In genomic region chr16:84919649-84920308, GRCm38 (mm10) we compare ENCODE assay signal across 13 mouse cellular contexts.
DNase-seq lines count a peak whose midpoint lies in the region; ATAC-seq and TF ChIP-seq lines count a peak whose summit lies in the region.
"Had no signal": no experiment of that assay in that cellular context is flagged by ENCODE, and none has a peak within 500 bp of the region (broad histone marks: within the 10 kb centered on the region; RNA-seq: fewer than 3 reads in every experiment).

No protein-coding gene starts in this region.

- H3K4me3 ChIP-seq in embryonic facial prominence, embryonic 12.5 days, result no peak overlapping the region
- no peak overlapping the region for H3K4me3 ChIP-seq in limb, embryonic 11.5 days (ENCODE audit: low read depth, low read length)
- H3K4me3 ChIP-seq: heart, embryonic 15.5 days had no signal

- 0 out of 2 replicates have a peak, but pooled peaks cover 8% of the 10 kb centered on the region for H3K4me1 ChIP-seq in embryonic facial prominence, embryonic 12.5 days
- no peaks in the 10 kb centered on the region for H3K4me1 ChIP-seq in limb, embryonic 11.5 days (ENCODE audit: control insufficient read depth, insufficient read depth, low read length)

- 16% methylated on average over 5 of the region's 5 CpGs for WGBS in embryonic facial prominence, embryonic 12.5 days
- 38% methylated on average over 5 of the region's 5 CpGs for WGBS in limb, embryonic 11.5 days

- no peaks in the 10 kb centered on the region for H3K36me3 ChIP-seq in embryonic facial prominence, embryonic 12.5 days
- H3K36me3 ChIP-seq in limb, embryonic 11.5 days (ENCODE audit: control insufficient read depth, insufficient read depth, low read length), result no peaks in the 10 kb centered on the region
- H3K36me3 ChIP-seq: heart, embryonic 15.5 days had no signal

- no peak for TF ChIP-seq CTCF in brain, embryonic 14.5 days (IDR thresholded peaks at IDR 0.05; ENCODE audit: borderline replicate concordance, extremely low read depth, insufficient read depth, insufficient read length)

- no peak for TF ChIP-seq POLR2A in brain, embryonic 14.5 days (IDR thresholded peaks at IDR 0.05; ENCODE audit: borderline replicate concordance, extremely low read depth, insufficient read depth, insufficient read length, poor library complexity, severe bottlenecking)

- peak; percentile 7 for DNase-seq in kidney, postnatal 14 days
- DNase-seq in kidney, adult 9 months, result no peak
- DNase-seq in brain, embryonic 14.5 days (ENCODE audit: low read depth), result peak; percentile 39
- DNase-seq in limb, embryonic 11.5 days (ENCODE audit: low spot score), result peak; percentile 36
- no peak for DNase-seq in heart, postnatal 25 days (ENCODE audit: low spot score)
- DNase-seq in gastrocnemius, postnatal 36 days, result no peak
- no peak for DNase-seq in urinary bladder, postnatal 4 days (ENCODE audit: low spot score in 2 of 2)
- DNase-seq: cerebellum, postnatal 10 days; kidney, adult 11 months; lung, postnatal 10 days; spleen, adult 18-20 months had no signal

- intact Hi-C loops in heart, postnatal 25 days (cut with DNase I), result no loop called here
- intact Hi-C loops in gastrocnemius, postnatal 36 days (cut with DNase I), result no loop called here

- H3K9me3 ChIP-seq in embryonic facial prominence, embryonic 12.5 days, result no peaks in the 10 kb centered on the region
- H3K9me3 ChIP-seq in limb, embryonic 11.5 days (ENCODE audit: control insufficient read depth, low read length), result no peaks in the 10 kb centered on the region
- H3K9me3 ChIP-seq: heart, embryonic 15.5 days had no signal

- H3K4me2 ChIP-seq in embryonic facial prominence, embryonic 12.5 days (replicated peaks), result no peak overlapping the region
- H3K4me2 ChIP-seq in limb, embryonic 11.5 days (ENCODE audit: low read depth, severe bottlenecking), result no peak overlapping the region
- H3K4me2 ChIP-seq: heart, embryonic 15.5 days had no signal

- peak overlapping the region; percentile 88 for H3K27ac ChIP-seq in embryonic facial prominence, embryonic 12.5 days
- H3K27ac ChIP-seq in limb, embryonic 11.5 days (replicated peaks; ENCODE audit: low read depth, low read length), result peak overlapping the region; percentile 64
- H3K27ac ChIP-seq: heart, embryonic 15.5 days had no signal

- H3K9ac ChIP-seq in embryonic facial prominence, embryonic 12.5 days, result no peak overlapping the region
- no peak overlapping the region for H3K9ac ChIP-seq in limb, embryonic 11.5 days (ENCODE audit: low read length)
- H3K9ac ChIP-seq: heart, embryonic 15.5 days had no signal

- peak; percentile 85 for ATAC-seq in embryonic facial prominence, embryonic 12.5 days (ENCODE audit: insufficient number of reproducible peaks, insufficient read depth, low FRiP score, low TSS enrichment)
- ATAC-seq in limb, embryonic 11.5 days (ENCODE audit: insufficient number of reproducible peaks, low FRiP score, low TSS enrichment, low read depth), result peak; percentile 67; the same call in 1 of the 2 replicates

- no peaks in the 10 kb centered on the region for H3K27me3 ChIP-seq in embryonic facial prominence, embryonic 12.5 days
- no peaks in the 10 kb centered on the region for H3K27me3 ChIP-seq in limb, embryonic 11.5 days (ENCODE audit: control insufficient read depth, insufficient read depth, low read length)
- H3K27me3 ChIP-seq: heart, embryonic 15.5 days had no signal

Comparison
In these comparisons a context has a peak if more than half of its experiments do, and no peak if none do; other contexts are left out.
1. DNase-seq: peak in kidney, postnatal 14 days (single experiment), brain, embryonic 14.5 days (single experiment) and limb, embryonic 11.5 days (single experiment); none in kidney, adult 9 months (single experiment), heart, postnatal 25 days (single experiment), gastrocnemius, postnatal 36 days (0 of 2) and urinary bladder, postnatal 4 days (0 of 2).